Mouse (Mus musculus) lung, postnatal 10 days (tissue): ENCODE data around the gene Btf3.
A peak's percentile ranks its signal among the peaks of the same experiment; 100 is the strongest.

Experiments
- DNase-seq: peaks from one replicate; pipeline ENCODE4 v3.0.0; 2021

The Btf3 gene

DNA sequence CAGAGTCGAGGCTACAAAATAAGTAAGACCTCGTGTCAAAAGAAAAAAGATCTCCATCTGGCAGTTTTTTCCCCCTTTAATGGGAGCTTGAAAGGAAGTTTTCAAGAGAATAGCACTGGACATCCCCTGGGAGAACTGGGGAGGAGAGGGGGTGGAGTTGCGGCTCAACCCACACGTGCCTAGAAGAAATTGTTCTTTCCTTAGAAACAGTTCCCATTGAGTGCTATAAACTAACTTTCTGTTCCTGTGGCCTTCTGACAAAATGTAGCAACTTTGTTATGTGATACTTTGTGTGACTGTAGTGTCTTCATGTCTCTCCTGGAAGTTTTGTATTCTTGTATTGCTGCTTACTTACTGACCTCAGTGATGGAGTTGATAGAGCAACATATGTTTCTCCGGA, 52.7 kb downstream of the Btf3 start:
- no peak for DNase-seq

DNA sequence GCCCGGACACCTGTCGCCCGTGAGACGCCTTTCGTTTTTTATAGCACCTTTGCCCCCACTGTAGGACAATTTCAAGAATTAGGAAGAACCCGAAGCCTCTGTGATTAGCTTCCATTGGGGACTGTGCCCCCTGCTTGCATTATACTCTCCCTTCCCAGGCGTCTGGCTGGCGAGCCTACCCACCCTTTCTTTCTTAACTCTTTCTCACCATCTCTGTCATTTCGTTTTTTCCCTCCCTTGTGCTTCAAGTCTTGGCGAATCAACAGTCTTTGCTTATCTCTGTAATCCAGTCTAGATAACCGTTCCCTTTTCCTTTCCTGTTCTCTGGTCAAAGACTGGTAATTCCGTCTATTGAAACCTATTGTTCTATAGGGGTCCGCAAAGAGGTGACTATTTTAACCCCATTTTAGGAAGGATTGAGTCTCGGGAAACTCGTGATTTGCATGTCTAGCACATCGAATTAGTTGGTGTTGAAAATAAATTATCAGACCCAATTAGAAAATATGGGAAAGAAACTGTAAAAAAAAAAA, 53.3 kb downstream of the Btf3 start:
- no peak for DNase-seq

DNA sequence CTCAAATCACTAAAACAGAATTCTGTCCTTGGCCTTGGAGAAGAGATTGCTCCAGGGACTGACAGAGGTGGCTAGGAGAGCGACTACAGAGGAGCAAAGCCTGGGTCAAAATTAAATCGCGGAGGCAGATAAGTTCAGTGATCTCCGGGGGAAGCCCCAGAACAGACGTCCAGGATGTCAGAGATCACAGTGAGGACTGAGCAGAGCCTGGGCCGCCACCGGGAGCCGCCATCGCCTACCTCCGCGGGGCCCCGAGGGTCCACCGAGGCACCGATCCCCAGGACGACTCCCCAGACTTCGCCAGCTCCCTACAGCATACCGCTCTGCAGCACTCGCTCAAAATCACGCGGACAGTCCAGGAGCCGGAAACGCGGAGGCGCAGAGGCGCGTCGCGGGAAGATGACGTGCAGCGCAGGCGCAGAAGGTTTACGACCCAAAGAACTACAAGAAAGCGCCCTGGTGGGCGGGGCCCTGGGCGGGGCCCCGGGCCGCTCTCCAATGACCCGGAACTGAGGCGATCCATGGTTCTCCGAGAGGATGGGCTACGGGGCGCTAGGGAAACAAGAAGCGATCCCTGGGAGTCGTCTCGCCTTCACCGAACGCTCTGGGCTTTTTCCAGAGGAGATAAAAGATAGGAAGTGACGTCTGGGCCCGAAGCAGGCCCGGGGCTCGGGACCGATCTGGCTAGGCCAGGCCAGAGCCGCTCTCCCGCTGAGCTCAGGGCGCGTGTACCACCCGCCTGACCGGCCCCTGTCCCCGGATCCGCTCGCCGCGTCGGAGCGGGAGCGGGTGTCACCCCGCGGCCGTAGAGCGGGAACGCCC, 54.0 kb downstream of the Btf3 start, which contains the start of the genes Utp15 and Ankra2:
TSS of gene Utp15 (minus strand) at position 406 of the 822 bp plus-strand sequence.
TSS of gene Ankra2 (plus strand) at position 439 of the 822 bp plus-strand sequence.
- DNase-seq: peak; percentile 99
